Mouse (Mus musculus) c-Kit-positive CD71-positive TER-119-negative erythroid progenitor cells, embryonic 14.5 days (primary cell): ENCODE results near the gene Tjp1.

Experiments
- DNase-seq: peaks from one replicate; pipeline ENCODE4 v3.0.0-alpha.2; 2013; ENCODE audit warnings: low read depth

The Tjp1 gene

DNA sequence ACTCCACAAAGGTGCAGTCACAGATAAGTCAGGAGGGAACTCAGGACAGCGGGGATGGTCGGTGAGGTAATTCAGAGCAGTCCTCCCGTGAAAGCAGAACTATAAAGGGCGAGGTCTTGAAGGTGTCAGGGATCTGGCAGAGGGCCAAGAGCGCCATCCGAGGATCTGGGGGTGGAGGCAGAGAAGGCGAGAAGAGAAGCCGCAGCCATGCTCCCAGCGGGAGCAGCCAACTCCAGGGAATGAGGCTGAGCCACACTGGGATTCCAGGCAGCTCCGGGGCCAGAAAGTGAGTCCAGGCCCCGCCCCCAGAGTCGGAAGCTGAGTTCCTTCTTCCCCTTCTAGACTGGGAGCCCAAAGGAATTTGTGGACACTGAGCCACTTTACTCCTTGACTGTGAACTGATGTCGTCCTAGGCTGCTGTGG is 41.3 kb downstream of the Tjp1 start:
- no peak for DNase-seq

DNA sequence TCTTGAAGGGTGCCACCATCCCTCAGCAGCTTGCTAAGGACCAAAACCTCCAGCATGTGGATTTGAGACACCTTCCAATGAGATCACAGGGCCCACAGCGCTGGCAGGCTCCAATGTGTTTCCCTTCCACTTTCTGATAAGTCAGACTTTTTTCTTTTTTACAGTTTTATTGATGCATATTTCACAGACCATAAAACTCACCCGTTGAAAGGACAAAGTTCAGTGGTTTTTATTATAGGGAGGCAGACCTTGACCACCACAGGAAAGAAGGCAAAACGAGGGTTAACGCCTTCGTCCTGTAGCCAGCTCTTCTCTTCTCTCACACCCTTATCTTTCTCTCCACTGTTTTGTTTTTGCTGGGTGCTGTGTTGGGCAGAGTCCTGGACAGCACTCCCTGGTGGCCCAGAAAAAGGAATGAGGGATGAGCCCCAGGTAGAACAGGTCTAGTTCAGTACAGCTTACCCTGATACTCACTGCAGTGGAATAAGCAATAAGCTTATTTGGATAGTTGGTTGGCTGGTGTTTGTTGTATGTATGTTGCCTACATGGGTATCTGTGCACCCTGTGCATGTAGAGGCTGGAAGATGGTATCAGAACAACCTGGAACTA is 43.3 kb downstream of the Tjp1 start:
- no peak for DNase-seq

DNA sequence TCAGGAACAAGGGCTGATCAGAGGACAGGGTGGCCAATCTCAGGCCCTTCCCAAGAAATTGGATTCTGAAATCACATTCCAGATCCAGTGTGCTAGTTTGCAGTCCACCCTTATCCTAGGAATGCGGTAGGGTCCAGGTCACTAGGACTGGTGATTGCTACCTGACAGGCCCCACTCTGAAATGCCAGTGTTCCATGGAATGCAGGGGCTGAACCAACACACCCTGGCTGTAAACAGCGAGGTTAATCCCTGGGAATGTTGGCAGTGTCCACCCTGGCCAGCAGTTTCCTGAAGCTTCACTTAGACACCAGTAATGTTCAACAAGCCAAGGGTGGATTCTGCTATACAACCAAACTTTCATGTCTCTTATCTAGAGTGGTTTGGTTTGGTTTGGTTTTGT is 45.4 kb downstream of the Tjp1 start:
- DNase-seq: no peak

DNA sequence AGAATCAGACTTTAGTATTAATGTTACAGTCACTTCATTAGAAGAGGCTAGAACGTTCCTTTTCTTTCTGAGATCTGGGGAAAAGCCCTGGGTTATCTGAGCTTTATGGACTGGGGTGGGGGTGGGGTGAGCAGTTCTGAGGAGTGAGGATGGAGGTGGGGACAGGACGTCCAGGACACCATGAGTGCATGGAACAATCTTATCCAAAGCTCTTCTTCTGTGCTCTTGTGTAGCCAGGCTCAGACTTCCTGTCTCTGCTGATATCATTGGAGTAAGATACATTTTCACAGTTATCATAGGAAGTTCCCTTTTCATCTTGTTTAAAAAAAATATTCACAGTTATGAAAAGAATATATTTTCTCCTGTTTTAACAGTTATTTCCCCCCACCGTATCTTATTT is 55.5 kb downstream of the Tjp1 start:
- DNase-seq: no peak

DNA sequence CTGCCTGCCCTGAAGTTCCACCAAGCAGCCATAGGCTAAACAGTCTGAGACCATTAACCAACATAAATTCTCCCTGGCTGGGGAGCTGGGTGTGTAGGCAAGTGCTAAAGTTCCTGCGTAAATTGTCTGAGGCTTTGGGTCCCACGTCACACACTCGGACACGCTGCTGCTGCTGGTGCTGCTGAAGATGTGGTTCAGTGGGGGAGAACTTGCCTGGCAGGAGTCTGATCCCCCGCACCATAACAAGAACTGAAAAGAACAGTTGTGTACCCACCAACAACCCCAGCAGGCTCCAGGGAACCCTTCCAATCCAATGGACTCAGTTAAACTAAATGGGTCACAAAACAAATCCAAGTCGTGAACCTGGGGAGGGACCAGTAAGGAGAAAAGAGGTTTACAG is 56.2 kb downstream of the Tjp1 start:
- DNase-seq: no peak

DNA sequence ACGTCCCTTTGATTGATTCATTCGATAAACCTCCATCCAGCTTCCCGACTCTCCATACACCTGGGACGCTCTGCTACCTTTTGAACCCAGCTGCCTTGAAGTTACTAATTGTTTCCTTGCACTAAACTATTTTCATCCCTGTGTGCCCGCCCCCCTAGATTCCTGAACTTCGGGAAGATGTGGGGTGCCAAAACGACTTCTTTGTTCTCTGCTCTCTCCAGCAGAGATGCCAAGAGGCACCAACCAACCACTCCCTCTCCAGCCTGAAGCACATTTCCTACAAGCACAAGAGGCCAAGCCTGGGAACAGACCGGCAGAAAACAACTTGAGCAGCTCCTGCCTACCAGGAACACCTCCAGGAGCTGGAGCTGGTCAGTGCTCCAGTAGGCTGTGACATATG is 57.4 kb downstream of the Tjp1 start:
- DNase-seq: no peak

DNA sequence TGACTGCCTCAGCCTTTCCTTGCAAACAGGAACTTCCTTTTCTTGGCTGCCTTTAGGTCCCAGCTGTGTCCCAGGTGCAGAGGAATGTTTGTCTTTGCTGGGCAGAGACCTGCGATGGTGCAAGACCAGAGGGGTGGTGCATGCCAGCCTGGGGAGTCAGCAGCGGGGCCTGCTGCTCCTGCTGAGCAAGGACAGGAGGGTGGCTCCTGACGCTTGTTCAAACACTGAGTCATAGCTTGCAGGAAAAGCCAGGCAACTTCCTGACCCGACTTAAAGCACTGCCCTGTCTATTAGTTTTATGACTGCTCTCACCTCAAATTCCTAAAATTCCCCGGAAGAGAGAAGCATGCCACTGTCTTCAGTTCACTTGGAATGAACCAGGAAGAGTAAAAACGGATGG is 57.9 kb downstream of the Tjp1 start:
- DNase-seq: no peak

DNA sequence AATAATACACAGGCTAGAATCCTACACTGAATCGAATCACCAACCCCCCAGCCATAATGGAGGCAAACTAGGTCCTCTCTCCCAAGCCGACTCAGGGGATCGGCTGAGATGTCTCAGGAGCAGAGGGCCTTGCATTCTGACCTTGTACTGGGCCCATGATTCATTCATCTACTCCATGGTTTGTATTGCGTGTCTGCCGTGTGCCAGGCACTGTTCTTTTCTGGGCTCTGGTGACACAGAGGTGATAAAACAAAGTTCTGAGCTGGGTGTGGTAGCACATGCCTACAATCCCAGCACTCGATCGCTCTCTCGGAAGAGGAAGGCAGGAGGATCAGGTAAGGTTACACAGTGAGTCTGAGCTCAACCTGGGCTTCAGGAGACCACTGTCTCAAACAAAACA is 59.4 kb downstream of the Tjp1 start:
- no peak for DNase-seq

DNA sequence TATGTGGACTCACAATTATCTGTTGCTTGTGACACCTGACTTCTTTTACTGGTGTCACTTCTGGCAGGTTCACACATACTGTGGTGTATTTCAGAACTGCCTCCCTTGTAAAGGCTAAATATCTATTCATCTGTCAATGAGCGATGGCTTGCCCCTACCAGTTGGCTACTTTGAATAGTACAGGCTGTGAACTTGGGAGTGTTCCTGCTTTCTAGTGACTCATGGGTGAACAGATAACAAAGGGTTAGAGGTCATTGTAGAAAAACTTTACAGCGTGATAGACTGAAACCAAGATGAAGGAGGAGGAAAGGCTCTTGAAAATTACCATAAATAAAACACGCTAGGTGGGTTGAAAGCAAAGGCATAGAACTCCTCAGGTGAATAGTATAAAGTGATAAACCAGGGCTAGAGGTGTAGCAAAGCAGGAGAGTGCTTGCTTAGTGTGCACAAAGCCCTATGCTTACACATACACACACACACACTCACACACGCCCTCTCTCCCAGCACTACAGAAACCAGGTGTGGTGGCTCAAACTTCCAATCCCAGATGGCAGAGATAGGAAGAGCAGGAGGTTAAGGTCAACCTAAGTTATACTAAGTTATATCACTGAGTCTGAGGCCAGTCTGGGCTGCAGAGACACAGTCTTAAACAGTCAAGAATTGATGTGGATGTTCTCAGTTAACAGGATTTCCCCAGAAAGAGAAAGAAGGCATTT is 60.1 kb downstream of the Tjp1 start:
- DNase-seq: no peak

DNA sequence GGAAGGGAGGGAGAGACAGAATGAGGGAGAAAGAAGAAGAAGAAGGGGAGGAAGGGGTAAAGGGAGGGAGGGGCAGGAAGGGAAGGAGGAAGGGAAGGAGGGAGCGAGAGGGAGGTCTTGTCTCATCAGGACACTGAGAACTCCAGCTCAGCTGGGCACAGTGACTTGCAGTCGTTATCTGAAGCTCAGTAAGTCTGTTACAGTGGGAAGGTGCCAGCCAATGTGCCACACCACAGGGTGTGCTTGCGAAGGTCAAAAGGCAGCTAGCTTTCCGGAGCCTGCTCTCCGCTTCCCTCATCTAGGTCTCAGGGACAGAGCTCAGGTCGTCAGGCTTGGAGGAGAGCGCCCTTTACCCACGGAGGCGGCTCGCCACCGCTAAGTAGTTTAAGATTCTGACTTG is 61.4 kb downstream of the Tjp1 start:
- DNase-seq: no peak

DNA sequence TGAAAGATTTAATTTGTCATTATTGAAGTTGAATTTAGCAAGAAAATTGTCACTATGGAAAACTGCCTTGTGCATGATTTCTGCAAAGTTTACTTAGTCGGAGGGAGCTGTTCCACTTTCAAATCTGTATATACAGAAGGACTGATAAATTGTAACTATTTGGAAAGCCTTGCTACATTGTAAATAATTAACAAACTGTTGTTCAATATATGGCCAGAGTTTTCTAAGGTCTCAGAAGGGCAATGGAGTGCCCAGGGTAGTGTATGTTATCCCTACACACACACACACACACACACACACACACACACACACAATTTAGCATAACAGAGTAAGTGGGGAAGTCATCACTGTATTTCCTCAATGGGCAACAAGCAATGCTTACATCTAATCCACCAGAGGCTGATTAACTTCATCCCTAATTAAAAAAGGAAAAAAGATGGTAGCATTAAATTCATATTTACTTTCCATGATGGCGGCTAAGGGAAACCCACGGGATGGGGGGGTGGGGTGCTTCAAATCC is 63.0 kb downstream of the Tjp1 start:
- DNase-seq: no peak

DNA sequence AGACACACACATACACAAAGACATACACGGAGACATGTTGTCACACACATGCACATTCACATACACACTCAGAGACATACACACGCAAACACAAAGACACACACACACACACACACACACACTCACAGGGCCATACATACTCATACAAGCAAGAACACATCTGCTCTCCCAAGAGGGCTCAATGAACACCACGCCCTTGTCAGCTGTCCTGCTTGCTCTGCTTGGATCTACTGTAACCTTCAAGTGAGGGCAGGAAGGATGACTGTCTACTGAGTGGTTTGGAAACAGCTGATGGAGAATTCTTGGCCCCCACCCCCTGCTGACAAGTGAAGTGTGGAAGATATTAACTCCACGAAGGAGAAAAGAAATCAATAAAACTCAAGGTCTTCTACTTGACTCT is 64.1 kb downstream of the Tjp1 start:
- DNase-seq: no peak

DNA sequence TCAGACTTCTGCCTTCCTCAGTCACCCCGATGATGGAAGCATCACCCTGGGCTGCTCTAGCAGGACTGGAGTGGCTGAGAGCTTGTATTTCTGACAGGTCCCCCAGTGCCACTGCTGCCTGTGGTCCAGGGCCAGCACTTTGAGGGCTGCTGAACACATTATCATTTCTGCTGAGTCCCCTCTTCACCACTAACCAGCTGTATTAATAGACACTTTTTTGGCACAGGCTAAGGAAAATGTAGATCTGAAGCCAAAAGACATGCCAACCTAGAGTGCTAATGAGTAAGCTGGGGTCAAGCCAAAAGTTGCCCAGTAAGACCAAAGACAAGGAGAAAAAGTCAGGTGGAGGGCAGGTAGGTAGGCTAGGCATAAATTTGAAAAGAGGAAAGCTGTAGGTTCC is 66.2 kb downstream of the Tjp1 start:
- no peak for DNase-seq

DNA sequence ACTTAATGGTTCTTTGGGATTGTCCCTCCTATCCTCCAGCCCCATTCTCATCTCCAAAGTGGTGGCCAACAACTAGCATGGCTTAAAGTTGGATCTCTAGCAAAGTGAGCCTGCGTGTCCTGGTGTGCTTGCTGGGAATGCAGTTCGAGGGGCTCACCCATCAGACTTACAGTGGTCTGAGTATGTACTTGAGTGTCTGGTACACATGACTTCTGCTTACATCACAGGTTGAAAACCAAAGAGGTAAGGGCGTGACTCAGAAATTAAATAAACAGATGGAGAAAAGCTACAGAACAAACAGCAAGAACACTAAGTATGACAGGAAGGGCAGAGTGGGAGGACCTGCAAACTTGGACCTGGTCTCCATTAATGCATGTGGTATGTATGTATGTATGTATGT is 67.4 kb downstream of the Tjp1 start:
- DNase-seq: no peak

DNA sequence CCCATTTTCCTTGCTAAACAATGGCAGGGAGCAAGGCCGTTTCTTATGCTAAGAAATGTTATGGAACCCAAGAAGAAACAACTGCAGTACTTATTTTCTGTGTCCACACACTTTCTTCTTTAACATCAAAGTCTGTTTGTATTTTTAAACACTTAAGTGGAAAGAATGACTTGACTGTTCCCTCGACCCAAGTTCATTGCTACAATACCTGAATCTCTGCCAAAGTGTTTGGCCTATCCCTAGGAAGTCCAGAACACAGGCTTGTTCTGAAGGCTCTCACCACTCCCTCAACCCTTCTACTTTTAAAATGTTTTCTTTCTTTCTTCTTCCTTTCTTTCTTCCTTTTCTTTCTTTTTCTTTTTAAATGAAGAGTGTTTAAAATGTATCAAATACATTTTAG is 71.5 kb downstream of the Tjp1 start:
- no peak for DNase-seq

DNA sequence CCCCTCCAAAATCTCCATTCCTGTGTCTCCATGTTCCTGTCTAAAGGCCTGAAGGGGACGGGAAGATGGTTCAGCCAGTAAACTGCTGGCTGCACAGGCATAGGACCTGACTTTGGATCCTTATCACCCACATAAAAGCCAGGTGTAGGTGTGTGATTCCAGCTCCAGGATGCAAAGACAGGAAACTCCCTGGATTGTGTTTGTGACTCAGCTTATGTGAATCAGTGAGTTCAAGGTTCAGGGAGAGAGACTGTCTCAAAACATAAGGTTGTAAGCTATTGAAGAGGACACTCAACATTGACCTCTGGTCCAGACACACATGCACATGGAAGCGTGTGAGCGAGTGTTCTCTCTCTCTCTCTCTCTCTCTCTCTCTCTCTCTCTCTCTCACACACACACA is 72.4 kb downstream of the Tjp1 start:
- no peak for DNase-seq

DNA sequence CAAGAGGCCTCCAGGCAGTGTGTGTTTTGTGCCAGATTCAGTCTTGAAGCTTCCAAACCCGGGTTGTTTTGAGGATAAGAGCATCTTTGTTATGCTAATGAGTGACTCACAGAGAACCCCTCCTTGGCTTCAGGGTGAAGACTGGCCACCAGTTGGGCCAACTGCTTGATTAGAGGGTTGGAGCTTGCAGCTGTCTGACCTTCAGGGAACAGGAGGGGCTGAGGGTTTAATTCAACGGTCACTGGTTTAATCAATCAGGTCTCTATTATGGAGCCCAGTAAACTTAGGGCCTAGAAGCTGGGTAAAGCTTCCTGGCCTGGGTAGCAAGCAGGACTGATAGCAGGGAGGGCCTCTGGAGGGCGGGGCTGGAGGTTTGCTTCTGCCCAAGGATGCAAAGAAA is 73.3 kb downstream of the Tjp1 start:
- no peak for DNase-seq

DNA sequence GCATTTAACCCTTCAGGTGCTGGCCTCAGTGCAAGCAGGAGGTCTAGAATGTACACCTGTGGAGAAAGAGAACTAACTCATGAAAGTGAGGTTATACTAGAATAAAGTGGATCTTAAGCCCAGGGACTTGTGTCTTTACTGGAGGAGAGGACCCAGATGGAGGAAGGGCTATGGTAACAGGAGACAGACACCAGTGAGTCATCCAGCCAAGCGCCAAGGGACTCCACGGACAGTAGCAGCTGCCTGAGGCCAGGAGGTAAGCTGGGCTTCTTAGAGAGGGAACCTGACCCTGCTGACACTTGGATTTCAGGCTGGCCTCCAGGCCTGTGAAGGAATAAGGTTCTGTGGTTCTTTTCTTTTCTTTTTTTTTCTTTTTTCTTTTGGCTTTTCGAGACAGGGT is 75.3 kb downstream of the Tjp1 start:
- no peak for DNase-seq

DNA sequence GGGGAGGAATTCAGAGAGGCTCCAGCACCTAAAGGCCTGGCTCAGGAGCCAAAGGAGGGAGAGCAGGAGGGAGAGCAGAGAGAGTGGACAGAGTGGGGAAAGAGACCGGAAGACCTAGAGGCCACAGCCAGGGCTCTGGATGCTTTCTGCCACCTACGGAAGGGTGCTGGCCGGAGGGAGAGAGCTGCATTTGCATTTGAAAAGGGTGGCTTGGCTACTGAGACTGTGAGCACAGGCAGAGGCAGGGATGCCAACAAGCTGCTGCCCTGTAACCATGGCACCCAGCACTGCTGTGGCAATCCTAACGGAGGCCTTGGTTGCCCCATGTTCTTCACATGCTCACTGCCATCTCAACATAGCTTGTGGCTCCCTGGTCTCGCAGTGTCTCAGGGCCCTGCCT is 77.4 kb downstream of the Tjp1 start:
- no peak for DNase-seq

DNA sequence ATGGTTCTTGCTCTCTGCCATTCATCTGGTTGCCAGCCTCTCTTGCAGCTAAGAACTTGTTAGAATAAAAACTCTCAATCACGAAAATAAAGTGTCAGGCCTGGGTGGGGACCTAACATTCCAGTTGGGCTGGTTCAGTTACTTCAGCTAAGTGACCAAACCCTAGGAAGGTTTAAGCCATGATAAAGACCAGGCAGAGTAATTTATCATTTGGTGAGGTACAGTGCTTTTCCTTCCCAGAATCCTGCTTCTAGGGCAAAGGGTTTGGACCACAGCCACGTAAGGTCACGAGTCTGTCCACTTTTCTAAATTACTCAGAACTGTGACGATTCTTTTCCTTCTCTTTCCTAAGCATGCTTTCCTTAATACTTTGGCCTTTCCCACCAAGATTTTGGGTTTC is 86.1 kb downstream of the Tjp1 start:
- no peak for DNase-seq

DNA sequence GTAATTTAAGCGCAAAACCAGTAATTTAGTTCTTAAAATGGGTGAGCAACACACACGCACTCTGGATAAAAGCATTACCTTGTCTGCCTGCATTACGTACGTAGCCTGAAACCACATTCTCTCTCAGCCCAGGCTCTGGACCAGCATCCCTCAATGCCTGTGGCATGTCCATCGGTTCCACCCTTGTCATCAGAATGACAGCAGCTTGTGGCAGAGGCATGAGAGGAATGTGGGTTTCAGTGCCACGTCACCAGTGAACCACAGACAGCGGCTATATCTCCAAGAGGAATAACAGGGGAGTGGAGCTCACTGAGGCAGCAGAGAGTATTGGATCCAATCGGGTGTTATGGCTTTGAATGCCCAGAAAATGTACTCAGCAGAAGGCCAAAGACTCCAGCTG is 88.1 kb downstream of the Tjp1 start:
- no peak for DNase-seq

DNA sequence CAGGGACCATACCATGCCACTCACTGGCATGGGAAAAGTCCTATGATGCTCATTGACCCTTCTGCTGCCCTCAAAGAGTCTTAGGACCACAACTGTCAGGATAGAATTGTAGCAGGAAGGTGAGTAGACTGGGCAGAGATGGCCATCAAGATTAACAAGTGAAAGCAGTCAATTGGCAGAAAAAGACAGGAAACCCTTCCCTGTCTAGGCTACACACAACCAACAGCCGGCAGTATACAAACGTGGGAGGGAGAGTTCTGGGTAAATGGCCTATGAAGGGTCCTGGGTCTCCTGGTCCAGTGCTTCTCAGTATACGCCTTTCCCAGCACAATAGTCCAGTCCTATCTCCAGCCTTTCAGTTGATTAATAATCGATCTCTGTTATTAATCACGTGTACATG is 89.4 kb downstream of the Tjp1 start:
- DNase-seq: no peak

DNA sequence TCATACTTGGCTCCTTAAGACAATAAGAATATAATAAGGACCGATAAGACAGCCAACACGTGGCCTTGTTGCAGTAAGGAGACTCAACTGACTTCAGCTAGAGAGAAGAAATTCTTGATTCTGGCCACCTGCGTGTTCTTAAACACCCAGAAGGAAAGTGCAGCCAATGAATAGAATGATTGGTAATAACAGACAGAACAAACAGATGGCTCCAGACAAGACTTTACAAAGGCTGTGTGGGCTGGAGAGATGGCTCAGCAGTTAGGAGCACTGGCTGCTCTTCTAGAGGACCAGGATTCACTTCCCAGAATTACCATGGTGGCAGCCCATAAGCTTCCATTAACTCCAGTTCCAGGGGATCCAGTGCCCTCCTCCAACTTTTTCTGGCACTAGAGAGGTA is 90.7 kb downstream of the Tjp1 start:
- no peak for DNase-seq

DNA sequence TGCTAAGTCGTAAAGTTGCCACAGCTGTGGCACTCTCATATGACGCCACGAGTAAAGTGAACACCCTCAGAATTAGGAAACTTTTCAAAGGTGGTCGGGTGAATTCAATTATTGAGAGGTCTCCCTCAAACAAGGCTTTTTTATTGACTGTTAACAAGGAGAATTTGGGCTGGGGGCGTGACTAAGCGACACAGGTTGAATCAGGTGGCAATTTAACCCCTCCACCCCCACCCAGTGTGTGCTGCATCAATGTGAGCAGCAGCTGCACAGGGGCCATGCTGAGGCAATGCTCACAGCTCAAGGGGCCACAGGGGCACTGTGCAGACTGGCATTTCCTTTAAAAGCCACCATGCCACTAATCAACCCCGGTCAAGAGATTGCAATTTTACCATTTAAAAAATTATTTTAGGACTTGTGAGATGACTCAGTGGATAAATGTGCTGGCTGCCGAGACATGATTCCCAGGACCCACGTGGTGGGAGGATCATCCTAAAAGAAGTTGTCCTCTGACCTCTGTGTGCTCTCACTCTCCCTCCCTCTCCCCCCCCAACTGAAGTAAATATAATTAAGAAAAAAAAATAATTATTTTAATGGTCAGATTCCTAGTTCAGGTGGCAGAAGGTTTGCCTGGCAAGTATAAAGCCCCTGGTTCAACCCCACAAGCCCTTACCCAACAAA is 96.4 kb downstream of the Tjp1 start:
- DNase-seq: no peak
